Mouse (Mus musculus) limb, embryonic 14.5 days (tissue): ENCODE results near the gene Gm43064. TPM values are rescaled to one million over a fixed set of nuclear protein-coding genes. Genes with fewer than 3 reads are reported as not detected.
A peak's percentile ranks its signal among the peaks of the same experiment; 100 is the strongest.

Experiments used
- ATAC-seq: fragments of 200-750 bp; cut with Nextera tagmentation; 2 replicates; pipeline ENCODE4 v1.8.0; 2017; ENCODE audit warnings: low read depth, moderate number of reproducible peaks, moderate TSS enrichment; ENCODE audit not compliant: low FRiP score
- DNase-seq: peaks from one replicate; pipeline ENCODE4 v3.0.0-alpha.2; 2015; ENCODE audit warnings: low spot score
- H3K27ac ChIP-seq: fragments of 300-500 bp; sonication (generic); replicated peaks from 2 replicates; pipeline ENCODE4 v1.5.1; 2014; ENCODE audit warnings: low read depth, mild to moderate bottlenecking, low read length, moderate library complexity, mixed read lengths
- H3K27me3 ChIP-seq: fragments of 300-500 bp; sonication (generic); 2 replicates; pipeline ENCODE4 v1.6.1; 2014; ENCODE audit warnings: low read length, mixed read lengths; ENCODE audit not compliant: control insufficient read depth, insufficient read depth
- H3K36me3 ChIP-seq: fragments of 300-500 bp; sonication (generic); 2 replicates; pipeline ENCODE4 v1.6.1; 2014; ENCODE audit warnings: mild to moderate bottlenecking, low read length, moderate library complexity, mixed read lengths; ENCODE audit not compliant: control insufficient read depth, insufficient read depth
- H3K4me1 ChIP-seq: fragments of 300-500 bp; sonication (generic); 2 replicates; pipeline ENCODE4 v1.6.1; 2014; ENCODE audit warnings: antibody characterized with exemption, low read length, mixed read lengths; ENCODE audit not compliant: control insufficient read depth, insufficient read depth
- H3K4me2 ChIP-seq: fragments of 300-500 bp; sonication (generic); replicated peaks from 2 replicates; pipeline ENCODE4 v1.6.1; 2014; ENCODE audit warnings: low read depth, mild to moderate bottlenecking, low read length, moderate library complexity; ENCODE audit not compliant: severe bottlenecking
- H3K4me3 ChIP-seq: fragments of 300-500 bp; sonication (generic); replicated peaks from 2 replicates; pipeline ENCODE4 v1.5.1; 2014; ENCODE audit warnings: low read length
- H3K9ac ChIP-seq: fragments of 300-500 bp; sonication (generic); 2 replicates; pipeline ENCODE4 v1.6.1; 2014; ENCODE audit warnings: mild to moderate bottlenecking, low read depth, low read length, moderate library complexity; ENCODE audit not compliant: severe bottlenecking
- H3K9me3 ChIP-seq: fragments of 300-500 bp; sonication (generic); 2 replicates; pipeline ENCODE4 v1.6.1; 2016; ENCODE audit warnings: low read length; ENCODE audit not compliant: control insufficient read depth
- POLR2A ChIP-seq: fragments of 200-500 bp; IDR thresholded peaks from 2 replicates; pipeline ENCODE4 v1.8.0; 2012; ENCODE audit warnings: inconsistent platforms, mild to moderate bottlenecking, moderate library complexity, borderline replicate concordance; ENCODE audit not compliant: insufficient read depth, insufficient read length; ENCODE audit errors: extremely low read depth
- WGBS: fragments of 180-500 bp; shearing (Covaris S2); extraction: QIAGEN DNeasy Blood & Tissue Kit; methylation state at CpG from one replicate; pipeline ENCODE4 v1.1.7; 2014; 5-methylcytosine and 5-hydroxymethylcytosine counted together
- polyA plus RNA-seq, 2 experiments: library from polyadenylated mRNA; depleted of rRNA in 1 of 2; stranded (reverse) in 1 of 2; unstranded in 1 of 2; fragments of >200 nt; fragmentation: Nextera tagmentation in 1 of 2; extraction: Ambion mirVana in 1 of 2; gene quantifications; 2 replicates each; pipeline versions ENCODE4 v1.2.1 to v1.2.3; 2012 to 2014

Gm43064 gene
- polyA plus RNA-seq, 2 experiments, result 0.39 TPM; not detected in 1

- ATAC-seq, result no peak
- Histone ChIP-seq H3K36me3 (no peaks in the 10 kb centered on the region), H3K9ac (no peak overlapping the region), H3K4me2 (no peak overlapping the region), H3K27ac (no peak overlapping the region), H3K9me3 (no peaks in the 10 kb centered on the region), H3K27me3 (no peaks in the 10 kb centered on the region), H3K4me3 (no peak overlapping the region), H3K4me1 (peaks cover 4% of the 10 kb centered on the region; the same call in 1 of the 2 replicates)
- no peak for TF ChIP-seq POLR2A
- DNase-seq, result no peak
- WGBS, result 86% methylated on average over 4 of the region's 4 CpGs
Measured at GRCm38 (mm10) chr3:103782844-103783609, 26.3 kb upstream of the Gm43064 start.

GRCm38 (mm10) chr3:103787225-103787624, 22.1 kb upstream of the Gm43064 start:
- H3K4me2 ChIP-seq, result no peak overlapping the region
- no peak overlapping the region for H3K9ac ChIP-seq
- no peaks in the 10 kb centered on the region for H3K9me3 ChIP-seq
- H3K4me1 ChIP-seq, result peaks cover 15% of the 10 kb centered on the region
- 70% methylated on average over 7 of the region's 7 CpGs for WGBS
- H3K27ac ChIP-seq, result no peak overlapping the region
- no peaks in the 10 kb centered on the region for H3K27me3 ChIP-seq
- ATAC-seq (no peak), DNase-seq (no peak)
- no peak overlapping the region for H3K4me3 ChIP-seq
- no peak for TF ChIP-seq POLR2A
- no peaks in the 10 kb centered on the region for H3K36me3 ChIP-seq

- TF ChIP-seq POLR2A, result no peak
- ATAC-seq (no peak), DNase-seq (no peak)
- Histone ChIP-seq H3K9ac (no peak overlapping the region), H3K4me2 (0 out of 2 replicates have a peak overlapping the region, but pooled peaks have one; percentile 58), H3K27ac (no peak overlapping the region), H3K36me3 (no peaks in the 10 kb centered on the region), H3K4me3 (no peak overlapping the region), H3K9me3 (no peaks in the 10 kb centered on the region), H3K27me3 (no peaks in the 10 kb centered on the region), H3K4me1 (peaks cover 15% of the 10 kb centered on the region)
- WGBS, result 75% methylated on average over 7 of the region's 7 CpGs
Measured at GRCm38 (mm10) chr3:103789096-103789495, 20.3 kb upstream of the Gm43064 start.

GRCm38 (mm10) chr3:103789891-103790345, 19.5 kb upstream of the Gm43064 start:
- Histone ChIP-seq H3K4me2 (peak overlapping the region; percentile 58), H3K27me3 (no peaks in the 10 kb centered on the region), H3K36me3 (no peaks in the 10 kb centered on the region), H3K9me3 (no peaks in the 10 kb centered on the region), H3K27ac (peak overlapping the region; percentile 76; the same call in 1 of the 2 replicates), H3K4me3 (peak overlapping the region; percentile 88), H3K4me1 (peaks cover 13% of the 10 kb centered on the region), H3K9ac (peak overlapping the region; percentile 93)
- TF ChIP-seq POLR2A, result no peak
- DNase-seq (no peak), ATAC-seq (no peak)
- 3% methylated on average over 14 of the region's 14 CpGs for WGBS

GRCm38 (mm10) chr3:103790346-103791145, 18.8 kb upstream of the Gm43064 start:
- Histone ChIP-seq H3K9me3 (no peaks in the 10 kb centered on the region), H3K4me1 (peaks cover 11% of the 10 kb centered on the region), H3K27me3 (no peaks in the 10 kb centered on the region), H3K27ac (peak overlapping the region; percentile 76), H3K4me2 (peak overlapping the region; percentile 58), H3K9ac (peak overlapping the region; percentile 93), H3K36me3 (no peaks in the 10 kb centered on the region), H3K4me3 (peak overlapping the region; percentile 88)
- peak; percentile 82 for ATAC-seq
- WGBS, result 0% methylated on average over 36 of the region's 61 CpGs
- no peak for DNase-seq
- TF ChIP-seq POLR2A, result no peak
